Mouse (Mus musculus) neural tube, embryonic 11.5 days (tissue): Measurements from ENCODE around the gene Il4ra. TPM values are rescaled to one million over a fixed set of nuclear protein-coding genes. Genes with fewer than 3 reads are reported as not detected.

Source experiments
- ATAC-seq: fragments of 200-750 bp; cut with Nextera tagmentation; 2 replicates; pipeline ENCODE4 v1.8.0; 2017; ENCODE audit warnings: moderate number of reproducible peaks, mild to moderate bottlenecking, moderate TSS enrichment, moderate library complexity; ENCODE audit not compliant: insufficient read depth, low FRiP score, low TSS enrichment
- DNase-seq: peaks from one replicate; pipeline ENCODE4 v3.0.0-alpha.2; 2015; ENCODE audit warnings: low spot score
- H3K27ac ChIP-seq: fragments of 300-500 bp; sonication (generic); 2 replicates; pipeline ENCODE4 v1.5.1; 2014; ENCODE audit warnings: low read depth, mild to moderate bottlenecking, low read length
- H3K27me3 ChIP-seq: fragments of 300-500 bp; sonication (generic); 2 replicates; pipeline ENCODE4 v1.6.1; 2014; ENCODE audit warnings: mild to moderate bottlenecking, low read length, mixed read lengths; ENCODE audit not compliant: control insufficient read depth, insufficient read depth
- H3K36me3 ChIP-seq: fragments of 300-500 bp; sonication (generic); 2 replicates; pipeline ENCODE4 v1.6.1; 2014; ENCODE audit warnings: mild to moderate bottlenecking, low read length, moderate library complexity, mixed read lengths; ENCODE audit not compliant: control insufficient read depth, insufficient read depth
- H3K4me1 ChIP-seq: fragments of 300-500 bp; sonication (generic); 2 replicates; pipeline ENCODE4 v1.6.1; 2014; ENCODE audit warnings: low read length, mixed read lengths; ENCODE audit not compliant: control insufficient read depth, insufficient read depth
- H3K4me2 ChIP-seq: fragments of 300-500 bp; sonication (generic); 2 replicates; pipeline ENCODE4 v1.6.1; 2014; ENCODE audit warnings: low read depth, mild to moderate bottlenecking, moderate library complexity
- H3K4me3 ChIP-seq: fragments of 300-500 bp; sonication (generic); 2 replicates; pipeline ENCODE4 v1.5.1; 2014; ENCODE audit warnings: low read depth, low read length
- H3K9ac ChIP-seq: fragments of 300-500 bp; sonication (generic); 2 replicates; pipeline ENCODE4 v1.6.1; 2014; ENCODE audit warnings: mild to moderate bottlenecking, low read length
- H3K9me3 ChIP-seq: fragments of 300-500 bp; sonication (generic); 2 replicates; pipeline ENCODE4 v1.6.1; 2016; ENCODE audit warnings: low read length; ENCODE audit not compliant: control insufficient read depth
- WGBS: fragments of 180-500 bp; shearing (Covaris S2); extraction: QIAGEN DNeasy Blood & Tissue Kit; methylation state at CpG from one replicate; pipeline ENCODE4 v1.1.7; 2014; 5-methylcytosine and 5-hydroxymethylcytosine counted together
- polyA plus RNA-seq: library from polyadenylated mRNA; unstranded; fragments of >200 nt; fragmentation: Nextera tagmentation; extraction: Ambion mirVana; gene quantifications from 2 replicates; pipeline ENCODE4 v1.2.1, GENCODE M21; 2014

Gene Il4ra
- polyA plus RNA-seq, 1 experiment from 2014 or later: 4.5 TPM

DNA sequence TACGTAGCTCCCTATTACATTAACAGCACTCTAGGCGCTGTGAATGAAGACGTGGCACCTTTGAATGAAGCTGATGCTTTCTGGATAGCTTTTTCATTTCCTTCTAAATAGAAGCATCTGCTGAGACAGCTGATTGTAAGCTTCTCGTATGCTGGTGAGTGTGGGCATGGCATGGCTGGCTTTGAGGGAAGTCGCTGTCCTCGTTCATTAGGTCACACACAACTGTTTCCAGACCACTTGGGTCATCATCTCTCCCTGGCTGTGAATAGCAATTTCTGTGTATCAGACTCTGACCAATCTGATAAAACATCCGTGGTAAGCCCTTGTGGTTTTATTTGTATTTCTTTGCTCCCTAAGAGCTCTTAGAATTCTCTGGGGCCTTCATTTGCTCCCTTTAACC lies 66.1 kb downstream of the Il4ra start:
- H3K9me3 ChIP-seq: no peaks in the 10 kb centered on the region
- no peaks in the 10 kb centered on the region for H3K27me3 ChIP-seq
- H3K9ac ChIP-seq: no peak overlapping the region
- ATAC-seq (no peak), DNase-seq (no peak)
- no peak overlapping the region for H3K4me2 ChIP-seq
- no peaks in the 10 kb centered on the region for H3K36me3 ChIP-seq
- no peak overlapping the region for H3K4me3 ChIP-seq
- no peak overlapping the region for H3K27ac ChIP-seq
- H3K4me1 ChIP-seq: no peaks in the 10 kb centered on the region; the same call in 1 of the 2 replicates
- 90% methylated on average over 7 of the region's 7 CpGs for WGBS

- H3K4me3 ChIP-seq: no peak overlapping the region
- no peak overlapping the region for H3K27ac ChIP-seq
- no peak overlapping the region for H3K9ac ChIP-seq
- no peaks in the 10 kb centered on the region; the same call in 1 of the 2 replicates for H3K4me1 ChIP-seq
- no peak overlapping the region for H3K4me2 ChIP-seq
- DNase-seq (no peak), ATAC-seq (no peak)
- H3K36me3 ChIP-seq: no peaks in the 10 kb centered on the region
- no peaks in the 10 kb centered on the region for H3K27me3 ChIP-seq
- H3K9me3 ChIP-seq: no peaks in the 10 kb centered on the region
- WGBS: 85% methylated on average over 4 of the region's 4 CpGs
Measured at GRCm38 (mm10) chr7:125620077-125620476, 68.2 kb downstream of the Il4ra start.

- H3K4me2 ChIP-seq: no peak overlapping the region
- no peaks in the 10 kb centered on the region; the same call in 1 of the 2 replicates for H3K4me1 ChIP-seq
- H3K36me3 ChIP-seq: no peaks in the 10 kb centered on the region
- H3K9me3 ChIP-seq: no peaks in the 10 kb centered on the region
- no peaks in the 10 kb centered on the region for H3K27me3 ChIP-seq
- DNase-seq (no peak), ATAC-seq (no peak)
- 68% methylated on average over 7 of the region's 7 CpGs for WGBS
- H3K27ac ChIP-seq: no peak overlapping the region
- no peak overlapping the region for H3K4me3 ChIP-seq
- H3K9ac ChIP-seq: no peak overlapping the region
Measured at GRCm38 (mm10) chr7:125622741-125623685, 71.1 kb downstream of the Il4ra start.

DNA sequence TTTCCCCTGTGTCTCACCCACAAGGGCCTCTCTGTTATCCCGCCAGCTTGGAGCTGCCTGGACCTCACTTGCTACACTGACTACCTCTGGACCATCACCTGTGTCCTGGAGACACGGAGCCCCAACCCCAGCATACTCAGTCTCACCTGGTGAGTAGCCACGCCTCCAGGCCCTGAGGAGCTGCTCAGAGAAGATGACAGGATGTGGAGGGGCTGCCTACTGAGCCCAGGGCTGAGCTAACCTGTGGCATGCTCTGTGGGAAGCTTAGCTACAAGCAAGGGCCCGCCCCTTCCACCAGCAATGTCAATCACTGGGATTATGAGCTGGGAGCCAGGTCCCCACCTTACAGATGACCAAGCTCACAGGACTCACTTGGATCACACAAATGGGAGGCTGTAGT lies 73.3 kb downstream of the Il4ra start:
- Histone ChIP-seq H3K27ac (no peak overlapping the region), H3K4me3 (no peak overlapping the region), H3K9ac (no peak overlapping the region), H3K9me3 (no peaks in the 10 kb centered on the region), H3K4me2 (no peak overlapping the region), H3K4me1 (no peaks in the 10 kb centered on the region; the same call in 1 of the 2 replicates), H3K27me3 (no peaks in the 10 kb centered on the region), H3K36me3 (no peaks in the 10 kb centered on the region)
- WGBS: 63% methylated on average over 4 of the region's 4 CpGs
- ATAC-seq (no peak), DNase-seq (no peak)

DNA sequence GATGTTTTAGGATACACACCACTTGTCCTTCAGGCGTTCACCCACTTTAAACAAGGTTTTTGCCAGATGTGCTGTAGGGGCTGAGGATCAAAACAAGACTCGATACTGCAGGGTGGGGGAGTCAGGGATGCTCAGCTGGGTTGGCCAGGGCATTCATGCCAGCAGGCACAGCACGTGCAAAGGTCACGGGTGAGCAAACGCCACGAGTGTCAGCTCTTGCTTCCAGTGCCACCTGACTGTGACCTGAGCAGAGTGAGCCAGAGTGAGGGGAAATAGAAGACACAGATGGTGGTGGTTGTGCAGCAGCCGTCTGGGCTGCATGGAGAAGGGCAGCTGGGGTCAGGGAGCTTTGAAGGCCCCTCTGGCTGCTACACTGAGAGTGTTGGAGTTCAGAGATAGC lies 73.9 kb downstream of the Il4ra start:
- Histone ChIP-seq H3K4me1 (no peaks in the 10 kb centered on the region; the same call in 1 of the 2 replicates), H3K4me3 (no peak overlapping the region), H3K9ac (no peak overlapping the region), H3K27me3 (no peaks in the 10 kb centered on the region), H3K27ac (no peak overlapping the region), H3K36me3 (no peaks in the 10 kb centered on the region), H3K4me2 (no peak overlapping the region), H3K9me3 (no peaks in the 10 kb centered on the region)
- ATAC-seq (no peak), DNase-seq (no peak)
- 53% methylated on average over 7 of the region's 7 CpGs for WGBS

Other genes starting within 250 kb of the Il4ra start
- 10.8 and 11.2 TPM in 2 replicates for gene Kdm8, start 107.4 kb upstream of the Il4ra start, polyA plus RNA-seq
- gene Nsmce1, start 60.5 kb upstream of the Il4ra start, polyA plus RNA-seq: 119 TPM in 2 replicates
- 0.25 and 0.42 TPM in 2 replicates for gene Il21r, start 51.3 kb downstream of the Il4ra start, polyA plus RNA-seq
- 40.6 and 43.6 TPM in 2 replicates for gene Gtf3c1, start 155.7 kb downstream of the Il4ra start, polyA plus RNA-seq
- gene D430042O09Rik, start 155.8 kb downstream of the Il4ra start, polyA plus RNA-seq: 9.0 and 12.1 TPM in 2 replicates